Mouse (Mus musculus) CH12.LX (cell line): ENCODE measurements around the gene Hira.

Source experiments
- CHD1 ChIP-seq: IDR thresholded peaks from 2 replicates; pipeline ENCODE4 v1.6.1; 2012; ENCODE audit warnings: low read depth, low read length, improper control_type of control experiment, inconsistent platforms
- CTCF ChIP-seq, 2 experiments: IDR thresholded peaks in 1 of 2; conservative IDR thresholded peaks in 1 of 2; 2 replicates each; pipeline ENCODE4 v1.5.1; 2011 to 2012; ENCODE audit warnings: low read depth in 2 of 2, low read length in 2 of 2, improper control_type of control experiment in 1 of 2, inconsistent platforms in 1 of 2, mild to moderate bottlenecking in 1 of 2, moderate library complexity in 1 of 2
- E2F4 ChIP-seq: IDR thresholded peaks from 2 replicates; pipeline ENCODE4 v1.6.1; 2011; ENCODE audit warnings: low read depth, low read length, improper control_type of control experiment; ENCODE audit not compliant: insufficient replicate concordance
- ELF1 ChIP-seq: IDR thresholded peaks from 2 replicates; pipeline ENCODE4 v1.6.1; 2014; ENCODE audit warnings: low read depth, mild to moderate bottlenecking, inconsistent platforms, low read length, improper control_type of control experiment
- EP300 ChIP-seq: IDR thresholded peaks from 2 replicates; pipeline ENCODE4 v1.6.1; 2011; ENCODE audit warnings: low read length, improper control_type of control experiment
- ETS1 ChIP-seq: conservative IDR thresholded peaks from 2 replicates; pipeline ENCODE4 v1.6.1; 2012; ENCODE audit warnings: low read depth, mild to moderate bottlenecking, inconsistent platforms, low read length, improper control_type of control experiment, moderate library complexity
- GABPA ChIP-seq: IDR thresholded peaks from 2 replicates; pipeline ENCODE4 v1.6.1; 2012; ENCODE audit warnings: low read depth, low read length, improper control_type of control experiment, inconsistent platforms; ENCODE audit not compliant: insufficient replicate concordance
- MAX ChIP-seq: IDR thresholded peaks from 2 replicates; pipeline ENCODE4 v1.6.1; 2011; ENCODE audit warnings: low read length, improper control_type of control experiment
- MAZ ChIP-seq: IDR thresholded peaks from 2 replicates; pipeline ENCODE4 v1.6.1; 2012; ENCODE audit warnings: low read depth, mild to moderate bottlenecking, inconsistent platforms, low read length, improper control_type of control experiment, moderate library complexity
- PAX5 ChIP-seq: IDR thresholded peaks from 2 replicates; pipeline ENCODE4 v1.6.1; 2012; ENCODE audit warnings: low read length, inconsistent platforms, mixed read lengths
- POLR2A ChIP-seq: IDR thresholded peaks from 2 replicates; pipeline ENCODE4 v1.6.1; 2011; ENCODE audit warnings: low read depth, mild to moderate bottlenecking, improper control_type of control experiment, low read length
- TBP ChIP-seq: conservative IDR thresholded peaks from 2 replicates; pipeline ENCODE4 v1.6.1; 2011; ENCODE audit warnings: low read depth, low read length, improper control_type of control experiment
- TCF12 ChIP-seq: IDR thresholded peaks from 2 replicates; pipeline ENCODE4 v1.6.1; 2014; ENCODE audit warnings: low read depth, mild to moderate bottlenecking, inconsistent platforms, low read length, improper control_type of control experiment
- ZMIZ1 ChIP-seq: IDR thresholded peaks from 2 replicates; pipeline ENCODE4 v1.6.1; 2012; ENCODE audit warnings: low read depth, mild to moderate bottlenecking, inconsistent platforms, low read length, improper control_type of control experiment

DNA sequence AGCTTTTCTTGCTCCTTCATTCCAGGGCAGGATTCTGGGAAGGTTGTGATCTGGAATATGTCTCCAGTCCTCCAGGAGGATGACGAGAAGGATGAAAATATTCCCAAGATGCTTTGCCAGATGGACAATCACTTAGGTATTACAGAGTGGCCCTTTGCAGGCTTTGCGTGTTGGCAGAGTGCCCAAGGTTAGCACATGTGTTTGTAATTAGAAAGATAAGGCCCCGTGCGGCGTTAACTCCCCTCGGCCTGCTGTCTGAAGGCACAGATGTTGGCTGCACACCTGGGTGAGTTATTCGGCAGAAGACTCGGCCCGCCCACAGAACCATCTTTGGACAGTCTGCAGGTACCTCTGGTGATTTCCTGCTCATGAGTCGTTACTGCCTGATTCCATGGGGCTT lies 19.6 kb downstream of the Hira start:
- no peak for TF ChIP-seq CTCF (conservative IDR thresholded peaks at IDR 0.05 in 1 of 2, IDR thresholded peaks at IDR 0.05 in 1 of 2; ENCODE audit: low read depth in 2 of 2, low read length in 2 of 2)
- TF ChIP-seq CHD1, result no peak
- TF ChIP-seq ETS1, result no peak
- TF ChIP-seq GABPA, result no peak
- TF ChIP-seq POLR2A, result no peak
- TF ChIP-seq E2F4, result no peak
- no peak for TF ChIP-seq EP300
- no peak for TF ChIP-seq ELF1
- TF ChIP-seq MAX, result no peak
- TF ChIP-seq TCF12, result no peak
- no peak for TF ChIP-seq PAX5
- no peak for TF ChIP-seq TBP
- TF ChIP-seq ZMIZ1, result no peak
- TF ChIP-seq MAZ, result no peak
